Mouse (Mus musculus) layer of hippocampus, postnatal 14 days (tissue): ENCODE data around the gene Itga8. TPM values are rescaled to one million over a fixed set of nuclear protein-coding genes. Genes with fewer than 3 reads are reported as not detected.

Source experiments
- DNase-seq, 2 experiments: peaks; one replicate each; pipeline ENCODE4 v3.0.0; 2021 to 2022; ENCODE audit warnings: low spot score in 2 of 2, mixed read lengths in 1 of 2
- long read RNA-seq, 2 experiments: library from polyadenylated mRNA; stranded (forward); transcript quantifications; one replicate each; pipeline ENCODE4 v2.0.0; 2021
- total RNA-seq, 2 experiments: library from RNA; stranded (reverse); gene quantifications; 2 replicates each; pipeline ENCODE4 v1.2.3; 2021

Itga8 gene
- total RNA-seq, result 10 to 100 TPM; 13.7 to 16.5 TPM
- long read RNA-seq, experiment 1, full-length matches to known transcripts, result 1 of 2 reads
- long read RNA-seq, experiment 1, partial matches to known transcripts, result 1 of 2 reads
- long read RNA-seq, experiment 1, other reads (novel, unspliced or antisense), result 0 of 2 reads
- long read RNA-seq, experiment 2, partial matches to known transcripts, result 2 of 6 reads
- long read RNA-seq, experiment 2, other reads (novel, unspliced or antisense), result 4 of 6 reads

GRCm38 (mm10) chr2:12301431-12302170 lies at the start of gene Itga8:
Itga8 (minus strand) TSS chr2:12301922.
- peak; percentile 84 to 87 for DNase-seq

- DNase-seq, result no peak
Measured at GRCm38 (mm10) chr2:12348914-12349313, 47.2 kb upstream of the Itga8 start.

GRCm38 (mm10) chr2:12331962-12332361 lies 30.2 kb upstream of the Itga8 start:
- DNase-seq, result peak in 1 of 2 experiments; percentile 78

GRCm38 (mm10) chr2:12329620-12330019 lies 27.9 kb upstream of the Itga8 start:
- DNase-seq, result peak in 1 of 2 experiments; percentile 48

- no peak for DNase-seq
Measured at GRCm38 (mm10) chr2:12329068-12329407, 27.3 kb upstream of the Itga8 start.

GRCm38 (mm10) chr2:12328355-12329067 lies 26.8 kb upstream of the Itga8 start:
- no peak for DNase-seq

- no peak for DNase-seq
Measured at GRCm38 (mm10) chr2:12327691-12328354, 26.1 kb upstream of the Itga8 start.

- DNase-seq, result no peak
Measured at GRCm38 (mm10) chr2:12327216-12327615, 25.5 kb upstream of the Itga8 start.

GRCm38 (mm10) chr2:12325868-12326267 lies 24.1 kb upstream of the Itga8 start:
- DNase-seq, result no peak

- DNase-seq, result peak in 1 of 2 experiments; percentile 49
Measured at GRCm38 (mm10) chr2:12325417-12325816, 23.7 kb upstream of the Itga8 start.

GRCm38 (mm10) chr2:12320914-12321313 lies 19.2 kb upstream of the Itga8 start:
- DNase-seq, result no peak

GRCm38 (mm10) chr2:12318715-12319114 lies 17.0 kb upstream of the Itga8 start:
- no peak for DNase-seq

- no peak for DNase-seq
Measured at GRCm38 (mm10) chr2:12318036-12318435, 16.3 kb upstream of the Itga8 start.

- no peak for DNase-seq
Measured at GRCm38 (mm10) chr2:12317343-12317742, 15.6 kb upstream of the Itga8 start.

GRCm38 (mm10) chr2:12316361-12316760 lies 14.6 kb upstream of the Itga8 start:
- no peak for DNase-seq

GRCm38 (mm10) chr2:12314028-12314427 lies 12.3 kb upstream of the Itga8 start:
- no peak for DNase-seq

GRCm38 (mm10) chr2:12308466-12308865 lies 6.7 kb upstream of the Itga8 start:
- no peak for DNase-seq

GRCm38 (mm10) chr2:12307311-12307710 lies 5.6 kb upstream of the Itga8 start:
- no peak for DNase-seq

- no peak for DNase-seq
Measured at GRCm38 (mm10) chr2:12305064-12305650, 3.4 kb upstream of the Itga8 start.

- peak in 1 of 2 experiments; percentile 26 for DNase-seq
Measured at GRCm38 (mm10) chr2:12300449-12301228, 1.1 kb downstream of the Itga8 start.
